Mouse (Mus musculus) brain, embryonic 14.5 days (tissue): ENCODE results near the gene Abcg4.

Source experiments
- CTCF ChIP-seq: fragments of 200-500 bp; IDR thresholded peaks from 2 replicates; pipeline ENCODE4 v1.5.1; 2012; ENCODE audit warnings: inconsistent platforms, mild to moderate bottlenecking, moderate library complexity, borderline replicate concordance; ENCODE audit not compliant: insufficient read depth, insufficient read length; ENCODE audit errors: extremely low read depth
- POLR2A ChIP-seq: fragments of 200-500 bp; IDR thresholded peaks from 2 replicates; pipeline ENCODE4 v1.6.1; 2012; ENCODE audit warnings: mild to moderate bottlenecking, inconsistent platforms, borderline replicate concordance; ENCODE audit not compliant: poor library complexity, insufficient read depth, insufficient read length, severe bottlenecking; ENCODE audit errors: extremely low read depth

DNA sequence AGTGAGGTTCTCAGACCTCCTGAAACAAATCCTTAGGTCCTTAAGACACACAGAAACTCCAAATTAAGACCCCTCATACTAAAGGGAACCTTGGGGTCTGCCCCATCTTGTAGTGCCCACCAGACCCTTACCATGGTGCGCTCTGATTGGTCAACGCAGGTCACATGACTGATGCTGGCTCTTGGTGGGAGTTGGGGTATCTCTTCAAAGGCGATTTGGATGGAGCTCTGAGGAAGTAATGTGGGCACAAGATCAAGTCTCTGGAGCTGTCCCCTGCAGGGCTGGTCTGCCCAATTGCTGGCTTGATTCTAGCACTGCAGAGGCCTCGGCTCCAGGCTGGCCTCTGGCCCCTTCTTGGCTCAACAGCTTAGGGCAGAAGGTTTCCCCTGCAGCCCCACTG is 29.0 kb upstream of the Abcg4 start:
- TF ChIP-seq CTCF (no peak), POLR2A (no peak)
